Mouse (Mus musculus): ENCODE data around the gene Trak1. TPM values are rescaled to one million over a fixed set of nuclear protein-coding genes. Genes with fewer than 3 reads are reported as not detected.
A peak's percentile ranks its signal among the peaks of the same experiment; 100 is the strongest.

Gene Trak1
- total and polyA plus RNA-seq, 2 experiments = 50.3 to 61.2 TPM

- DNase-seq (ENCODE audit: extremely low read depth, low read depth, low spot score) = no peak
- Histone ChIP-seq H3K4me1 (ENCODE audit: control insufficient read depth, insufficient read depth, low read length) (no peaks in the 10 kb centered on the region), H3K36me3 (ENCODE audit: control insufficient read depth, insufficient read depth, low read length) (no peaks in the 10 kb centered on the region), H3K79me2 (ENCODE audit: control insufficient read depth, insufficient read depth, low read length) (no peaks in the 10 kb centered on the region), H3K27me3 (ENCODE audit: control insufficient read depth, insufficient read depth, low read length) (no peaks in the 10 kb centered on the region), H3K27ac (replicated peaks; ENCODE audit: insufficient read depth, low read depth, low read length) (no peak overlapping the region), H3K4me3 (ENCODE audit: insufficient read depth, low read depth, low read length) (no peak overlapping the region), H3K9ac (ENCODE audit: low read depth, low read length) (no peak overlapping the region)
- TF ChIP-seq POLR2A (IDR thresholded peaks at IDR 0.05; ENCODE audit: extremely low read depth, insufficient read depth, low read length) (no peak), CTCF (IDR thresholded peaks at IDR 0.05; ENCODE audit: low read depth, low read length) (no peak)
- WGBS = 94% methylated on average over 13 of the region's 13 CpGs
These were observed 42.5 kb upstream of the Trak1 start for GRCm38 (mm10) chr9:121254761-121255160.

GRCm38 (mm10) chr9:121257106-121257505 is 40.2 kb upstream of the Trak1 start:
- no peak for TF ChIP-seq POLR2A (IDR thresholded peaks at IDR 0.05; ENCODE audit: extremely low read depth, insufficient read depth, low read length)
- TF ChIP-seq CTCF (IDR thresholded peaks at IDR 0.05; ENCODE audit: low read depth, low read length) = no peak
- 81% methylated on average over 9 of the region's 9 CpGs for WGBS
- Histone ChIP-seq H3K36me3 (ENCODE audit: control insufficient read depth, insufficient read depth, low read length) (no peaks in the 10 kb centered on the region), H3K4me3 (ENCODE audit: insufficient read depth, low read depth, low read length) (no peak overlapping the region), H3K9ac (ENCODE audit: low read depth, low read length) (no peak overlapping the region), H3K79me2 (ENCODE audit: control insufficient read depth, insufficient read depth, low read length) (no peaks in the 10 kb centered on the region), H3K27ac (replicated peaks; ENCODE audit: insufficient read depth, low read depth, low read length) (no peak overlapping the region), H3K4me1 (ENCODE audit: control insufficient read depth, insufficient read depth, low read length) (no peaks in the 10 kb centered on the region), H3K27me3 (ENCODE audit: control insufficient read depth, insufficient read depth, low read length) (no peaks in the 10 kb centered on the region)
- DNase-seq (ENCODE audit: extremely low read depth, low read depth, low spot score) = no peak

GRCm38 (mm10) chr9:121265307-121265706 is 32.0 kb upstream of the Trak1 start:
- Histone ChIP-seq H3K27me3 (ENCODE audit: control insufficient read depth, insufficient read depth, low read length) (no peaks in the 10 kb centered on the region), H3K36me3 (ENCODE audit: control insufficient read depth, insufficient read depth, low read length) (no peaks in the 10 kb centered on the region), H3K4me3 (ENCODE audit: insufficient read depth, low read depth, low read length) (no peak overlapping the region), H3K9ac (ENCODE audit: low read depth, low read length) (no peak overlapping the region), H3K79me2 (ENCODE audit: control insufficient read depth, insufficient read depth, low read length) (no peaks in the 10 kb centered on the region), H3K4me1 (ENCODE audit: control insufficient read depth, insufficient read depth, low read length) (no peaks in the 10 kb centered on the region), H3K27ac (replicated peaks; ENCODE audit: insufficient read depth, low read depth, low read length) (no peak overlapping the region)
- DNase-seq (ENCODE audit: extremely low read depth, low read depth, low spot score) = peak; percentile 10
- WGBS = 71% methylated on average over 10 of the region's 10 CpGs
- TF ChIP-seq CTCF (IDR thresholded peaks at IDR 0.05; ENCODE audit: low read depth, low read length) = no peak
- TF ChIP-seq POLR2A (IDR thresholded peaks at IDR 0.05; ENCODE audit: extremely low read depth, insufficient read depth, low read length) = no peak

DNA sequence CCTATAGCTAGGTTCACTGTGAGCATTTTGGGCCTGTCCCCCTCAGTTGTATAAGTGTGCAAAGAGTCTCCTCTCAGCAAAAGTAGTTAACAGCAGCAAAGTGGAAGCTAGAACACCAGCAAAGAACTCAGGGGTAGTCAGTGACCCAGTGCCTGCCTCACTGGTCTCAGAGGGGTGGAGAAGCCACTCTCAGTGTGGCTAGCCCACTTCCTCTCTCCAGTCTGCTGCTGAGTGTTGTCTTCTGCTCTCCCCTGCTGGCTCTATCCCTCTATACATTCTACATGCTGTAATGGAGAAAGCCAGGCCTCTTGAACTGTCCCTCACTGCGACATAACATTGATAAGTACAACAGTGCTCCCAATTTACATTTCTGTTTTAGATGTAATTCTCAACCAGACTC is 26.2 kb upstream of the Trak1 start:
- TF ChIP-seq CTCF (IDR thresholded peaks at IDR 0.05; ENCODE audit: low read depth, low read length) (no peak), POLR2A (IDR thresholded peaks at IDR 0.05; ENCODE audit: extremely low read depth, insufficient read depth, low read length) (no peak)
- H3K4me1 ChIP-seq (ENCODE audit: control insufficient read depth, insufficient read depth, low read length) = no peaks in the 10 kb centered on the region
- no peaks in the 10 kb centered on the region for H3K36me3 ChIP-seq (ENCODE audit: control insufficient read depth, insufficient read depth, low read length)
- no peak overlapping the region for H3K27ac ChIP-seq (replicated peaks; ENCODE audit: insufficient read depth, low read depth, low read length)
- H3K4me3 ChIP-seq (ENCODE audit: insufficient read depth, low read depth, low read length) = no peak overlapping the region
- WGBS = 69% methylated on average over 1 of the region's 1 CpGs
- no peaks in the 10 kb centered on the region for H3K27me3 ChIP-seq (ENCODE audit: control insufficient read depth, insufficient read depth, low read length)
- no peak for DNase-seq (ENCODE audit: extremely low read depth, low read depth, low spot score)
- H3K9ac ChIP-seq (ENCODE audit: low read depth, low read length) = no peak overlapping the region
- H3K79me2 ChIP-seq (ENCODE audit: control insufficient read depth, insufficient read depth, low read length) = no peaks in the 10 kb centered on the region

GRCm38 (mm10) chr9:121271561-121271960 is 25.7 kb upstream of the Trak1 start:
- no peak for DNase-seq (ENCODE audit: extremely low read depth, low read depth, low spot score)
- Histone ChIP-seq H3K36me3 (ENCODE audit: control insufficient read depth, insufficient read depth, low read length) (no peaks in the 10 kb centered on the region), H3K9ac (ENCODE audit: low read depth, low read length) (no peak overlapping the region), H3K4me3 (ENCODE audit: insufficient read depth, low read depth, low read length) (no peak overlapping the region), H3K27me3 (ENCODE audit: control insufficient read depth, insufficient read depth, low read length) (no peaks in the 10 kb centered on the region), H3K4me1 (ENCODE audit: control insufficient read depth, insufficient read depth, low read length) (no peaks in the 10 kb centered on the region), H3K27ac (replicated peaks; ENCODE audit: insufficient read depth, low read depth, low read length) (no peak overlapping the region), H3K79me2 (ENCODE audit: control insufficient read depth, insufficient read depth, low read length) (no peaks in the 10 kb centered on the region)
- WGBS = 46% methylated on average over 4 of the region's 4 CpGs
- TF ChIP-seq POLR2A (IDR thresholded peaks at IDR 0.05; ENCODE audit: extremely low read depth, insufficient read depth, low read length) = no peak
- no peak for TF ChIP-seq CTCF (IDR thresholded peaks at IDR 0.05; ENCODE audit: low read depth, low read length)

DNA sequence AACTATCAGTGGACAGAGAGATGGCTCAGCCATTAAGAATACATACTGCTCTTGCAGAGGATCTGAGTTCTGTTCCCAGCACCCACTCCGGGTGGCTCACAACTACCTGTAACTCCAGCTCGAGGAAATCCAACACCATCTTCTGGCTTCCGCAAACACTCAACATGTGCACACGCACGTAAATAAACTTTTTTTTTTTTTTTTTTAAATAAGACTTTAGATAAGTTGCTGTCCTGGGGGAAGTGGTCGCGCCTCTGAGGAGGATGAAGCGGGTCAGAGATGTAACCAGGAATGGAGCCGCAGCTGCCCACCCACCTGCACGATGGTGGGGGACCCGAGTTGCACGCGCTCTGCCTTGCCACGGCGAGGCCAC is 20.6 kb upstream of the Trak1 start:
- TF ChIP-seq CTCF (IDR thresholded peaks at IDR 0.05; ENCODE audit: low read depth, low read length) (no peak), POLR2A (IDR thresholded peaks at IDR 0.05; ENCODE audit: extremely low read depth, insufficient read depth, low read length) (no peak)
- 14% methylated on average over 15 of the region's 15 CpGs for WGBS
- H3K27ac ChIP-seq (replicated peaks; ENCODE audit: insufficient read depth, low read depth, low read length) = no peak overlapping the region
- H3K4me1 ChIP-seq (ENCODE audit: control insufficient read depth, insufficient read depth, low read length) = peaks cover 2% of the 10 kb centered on the region
- no peaks in the 10 kb centered on the region for H3K36me3 ChIP-seq (ENCODE audit: control insufficient read depth, insufficient read depth, low read length)
- H3K9ac ChIP-seq (ENCODE audit: low read depth, low read length) = 0 out of 2 replicates have a peak overlapping the region, but pooled peaks have one; percentile 35
- DNase-seq (ENCODE audit: extremely low read depth, low read depth, low spot score) = no peak
- H3K4me3 ChIP-seq (ENCODE audit: insufficient read depth, low read depth, low read length) = peak overlapping the region; percentile 62
- H3K79me2 ChIP-seq (ENCODE audit: control insufficient read depth, insufficient read depth, low read length) = no peaks in the 10 kb centered on the region
- H3K27me3 ChIP-seq (ENCODE audit: control insufficient read depth, insufficient read depth, low read length) = no peaks in the 10 kb centered on the region
